Mouse (Mus musculus) ovary, postnatal 36 days (tissue): ENCODE results near the gene Syvn1.
"Not testable (repeated sequence)": the region's sequence is repeated elsewhere in the genome, so short reads cannot be mapped to it uniquely, and the experiment has no call there.

Experiments
- DNase-seq: peaks from one replicate; pipeline ENCODE4 v3.0.0; 2022; ENCODE audit warnings: low spot score, mixed read lengths

The Syvn1 gene

GRCm38 (mm10) chr19:6042293-6042692 lies 4.1 kb upstream of the Syvn1 start:
- DNase-seq, result no peak

- not testable (repeated sequence) for DNase-seq
Measured at GRCm38 (mm10) chr19:6044102-6044501, 2.3 kb upstream of the Syvn1 start.

- DNase-seq, result no peak
Measured at GRCm38 (mm10) chr19:6045366-6046293, 746 bp upstream of the Syvn1 start.

GRCm38 (mm10) chr19:6047154-6047898 lies 950 bp downstream of the Syvn1 start:
- no peak for DNase-seq

GRCm38 (mm10) chr19:6047899-6048166 lies 1.5 kb downstream of the Syvn1 start:
- no peak for DNase-seq

- no peak for DNase-seq
Measured at GRCm38 (mm10) chr19:6048681-6049410, 2.5 kb downstream of the Syvn1 start.

- no peak for DNase-seq
Measured at GRCm38 (mm10) chr19:6052516-6052915, 6.1 kb downstream of the Syvn1 start.

- DNase-seq, result no peak
Measured at GRCm38 (mm10) chr19:6054296-6054695, 7.9 kb downstream of the Syvn1 start.

GRCm38 (mm10) chr19:6056696-6057095 lies 10.3 kb downstream of the Syvn1 start:
- no peak for DNase-seq

GRCm38 (mm10) chr19:6057313-6058096 lies 11.1 kb downstream of the Syvn1 start, which contains the start of the genes Mrpl49 and Fau:
TSS of gene Mrpl49 (minus strand) at chr19:6057785.
TSS of gene Fau (plus strand) at chr19:6057844.
- peak; percentile 99 for DNase-seq

- no peak for DNase-seq
Measured at GRCm38 (mm10) chr19:6058513-6058912, 12.1 kb downstream of the Syvn1 start.

GRCm38 (mm10) chr19:6058966-6059365 lies 12.6 kb downstream of the Syvn1 start:
- no peak for DNase-seq

GRCm38 (mm10) chr19:6061021-6061533 lies 14.7 kb downstream of the Syvn1 start, which contains the start of gene Znhit2:
TSS of gene Znhit2 (plus strand) at chr19:6061192.
- DNase-seq, result peak; percentile 91

GRCm38 (mm10) chr19:6061641-6062302 lies 15.4 kb downstream of the Syvn1 start:
- peak; percentile 47 for DNase-seq

- DNase-seq, result no peak
Measured at GRCm38 (mm10) chr19:6062418-6062817, 16.0 kb downstream of the Syvn1 start.

- no peak for DNase-seq
Measured at GRCm38 (mm10) chr19:6063081-6063480, 16.7 kb downstream of the Syvn1 start.

GRCm38 (mm10) chr19:6066571-6066970 lies 20.2 kb downstream of the Syvn1 start:
- DNase-seq, result no peak

- peak; percentile 77 for DNase-seq
Measured at GRCm38 (mm10) chr19:6067011-6067723, 20.8 kb downstream of the Syvn1 start.

- DNase-seq, result peak; percentile 92
Measured at GRCm38 (mm10) chr19:6067724-6068415, 21.5 kb downstream of the Syvn1 start, which contains the start of gene Tm7sf2. TSS of gene Tm7sf2 (minus strand) at chr19:6068373.
